Mouse (Mus musculus) ES-Bruce4 (cell line): Measurements from ENCODE around the gene Atp6v0d1.

Experiments used
- CTCF ChIP-seq: IDR thresholded peaks from one replicate; pipeline ENCODE4 v1.8.1; 2011; ENCODE audit warnings: low read depth, low read length
- EP300 ChIP-seq: IDR thresholded peaks from 2 replicates; pipeline ENCODE4 v1.6.1; 2011; ENCODE audit warnings: low read depth, low read length; ENCODE audit not compliant: insufficient read depth

GRCm38 (mm10) chr8:105482123-105482522, 83.7 kb downstream of the Atp6v0d1 start:
- no peak for TF ChIP-seq CTCF
- no peak for TF ChIP-seq EP300
